ENCODE assay signal across 8 mouse cellular contexts in the genomic region with DNA sequence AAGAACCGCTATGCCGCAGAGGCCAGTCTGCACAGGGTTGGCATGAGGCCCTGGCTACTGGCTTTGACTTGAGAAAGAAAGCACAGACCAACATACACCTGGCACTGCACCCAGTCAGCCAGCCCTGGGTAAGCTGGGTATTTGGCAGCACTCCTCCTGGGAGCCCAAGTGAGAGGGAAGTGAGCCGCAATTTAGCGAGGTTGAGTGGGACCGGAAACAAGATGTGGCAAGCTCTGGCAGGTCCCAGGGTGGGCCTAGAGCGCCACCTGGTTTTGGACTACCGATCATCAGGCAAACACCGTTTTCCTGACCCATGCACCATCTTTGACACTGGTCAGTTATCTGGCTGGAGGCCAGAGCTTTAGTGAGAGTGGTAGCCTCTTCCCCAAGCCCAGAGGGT. TPM values are rescaled to one million over a fixed set of nuclear protein-coding genes. Genes with fewer than 3 reads are reported as not detected.
DNase-seq lines count a peak whose midpoint lies in the region; ATAC-seq and TF ChIP-seq lines count a peak whose summit lies in the region.

No protein-coding gene starts in this region.

- ATAC-seq in forebrain, embryonic 11.5 days (replicated peaks; ENCODE audit: low FRiP score), result peak; percentile 24; the same call in 1 of the 2 replicates
- ATAC-seq in lung, postnatal 0 days, result peak; percentile 88

- H3K9ac ChIP-seq in ES-E14 (ENCODE audit: insufficient read depth, low read depth, low read length, poor library complexity, severe bottlenecking), result peak overlapping the region; percentile 56; the same call in 1 of the 2 replicates
- H3K9ac ChIP-seq in forebrain, embryonic 11.5 days (ENCODE audit: low read length), result no peak overlapping the region
- H3K9ac ChIP-seq in lung, postnatal 0 days (replicated peaks; ENCODE audit: low read depth), result no peak overlapping the region

- H3K27ac ChIP-seq in ES-E14 (ENCODE audit: insufficient read depth, low read depth, low read length, poor library complexity, severe bottlenecking), result no peak overlapping the region
- H3K27ac ChIP-seq in bone marrow macrophage, adult 2 months (ENCODE audit: insufficient read depth, low read depth, low read length), result no peak overlapping the region
- no peak overlapping the region for H3K27ac ChIP-seq in forebrain, embryonic 11.5 days (ENCODE audit: low read depth, low read length)
- no peak overlapping the region for H3K27ac ChIP-seq in lung, postnatal 0 days (ENCODE audit: low read length)

- no peak for TF ChIP-seq EP300 in lung, postnatal 0 days (IDR thresholded peaks at IDR 0.05)

- peak overlapping the region; percentile 59 for H3K4me3 ChIP-seq in ES-E14 (ENCODE audit: insufficient read depth in 1 of 2, low read depth in 1 of 2, low read length in 2 of 2, poor library complexity in 1 of 2, severe bottlenecking in 1 of 2)
- H3K4me3 ChIP-seq in bone marrow macrophage, adult 2 months (ENCODE audit: insufficient read depth, low read length), result no peak overlapping the region
- H3K4me3 ChIP-seq in forebrain, embryonic 11.5 days (ENCODE audit: low read depth, low read length), result no peak overlapping the region
- no peak overlapping the region for H3K4me3 ChIP-seq in lung, postnatal 0 days (ENCODE audit: low read depth, low read length)

- peaks cover 0 to 13% of the 10 kb centered on the region in 2 experiments; a peak in 2 of 4 replicates for H3K4me1 ChIP-seq in ES-E14 (ENCODE audit: control insufficient read depth in 2 of 2, insufficient read depth in 2 of 2, low read length in 2 of 2, poor library complexity in 1 of 2)
- peaks cover 5% of the 10 kb centered on the region for H3K4me1 ChIP-seq in bone marrow macrophage, adult 2 months (ENCODE audit: control insufficient read depth, insufficient read depth, low read length)
- H3K4me1 ChIP-seq in forebrain, embryonic 11.5 days (replicated peaks; ENCODE audit: control insufficient read depth, insufficient read depth, low read length), result no peaks in the 10 kb centered on the region
- no peaks in the 10 kb centered on the region for H3K4me1 ChIP-seq in lung, postnatal 0 days (ENCODE audit: insufficient read depth, low read depth, low read length)

- 0 out of 2 replicates have a peak, but pooled peaks have one; percentile 1 for TF ChIP-seq POLR2A in bone marrow macrophage, adult 2 months (IDR thresholded peaks at IDR 0.05; ENCODE audit: borderline replicate concordance, low read depth, low read length)

- 39% methylated on average over 8 of the region's 8 CpGs for WGBS in forebrain, embryonic 11.5 days
- WGBS in lung, postnatal 0 days, result 18% methylated on average over 8 of the region's 8 CpGs

- H3K27me3 ChIP-seq in forebrain, embryonic 11.5 days (ENCODE audit: control insufficient read depth, insufficient read depth, low read length), result no peaks in the 10 kb centered on the region
- no peaks in the 10 kb centered on the region for H3K27me3 ChIP-seq in lung, postnatal 0 days (replicated peaks; ENCODE audit: insufficient read depth, low read length)

- no peak overlapping the region for H3K4me2 ChIP-seq in forebrain, embryonic 11.5 days (ENCODE audit: low read depth, low read length, severe bottlenecking)
- H3K4me2 ChIP-seq in lung, postnatal 0 days (replicated peaks; ENCODE audit: low read depth, low read length), result no peak overlapping the region

- no peaks in the 10 kb centered on the region for H3K36me3 ChIP-seq in ES-E14 (ENCODE audit: control insufficient read depth, insufficient read depth, low read length, poor library complexity, severe bottlenecking)
- no peaks in the 10 kb centered on the region for H3K36me3 ChIP-seq in forebrain, embryonic 11.5 days (ENCODE audit: control insufficient read depth, insufficient read depth, low read length)
- H3K36me3 ChIP-seq in lung, postnatal 0 days (ENCODE audit: insufficient read depth, low read length), result no peaks in the 10 kb centered on the region

- H3K9me3 ChIP-seq in ES-E14 (ENCODE audit: control insufficient read depth, insufficient read depth, low read depth, low read length), result no peaks in the 10 kb centered on the region
- no peaks in the 10 kb centered on the region for H3K9me3 ChIP-seq in forebrain, embryonic 11.5 days (ENCODE audit: control insufficient read depth, low read length)
- H3K9me3 ChIP-seq in lung, postnatal 0 days (ENCODE audit: low read length), result no peaks in the 10 kb centered on the region

- peak; percentile 40; the same call in 1 of the 2 replicates for TF ChIP-seq CTCF in bone marrow macrophage, adult 2 months (IDR thresholded peaks at IDR 0.05; ENCODE audit: low read depth, low read length)
- peak; percentile 91 for TF ChIP-seq CTCF in lung, postnatal 0 days (IDR thresholded peaks at IDR 0.05)

- DNase-seq in ES-E14 (ENCODE audit: low read depth, low spot score), result peak; percentile 59
- peak; percentile 70 for DNase-seq in forebrain, embryonic 11.5 days (ENCODE audit: low spot score)
- peak; percentile 13 for DNase-seq in heart, postnatal 25 days (ENCODE audit: low spot score)
- peak; percentile 40 for DNase-seq in layer of hippocampus, adult 9-11 months
- peak; percentile 91 for DNase-seq in lung, postnatal 0 days (ENCODE audit: low spot score)
- peak; percentile 15 for DNase-seq in ovary, adult 18-20 months (ENCODE audit: low spot score)
- peak; percentile 88 for DNase-seq in thymus, postnatal 4 days

- intact Hi-C loops in heart, postnatal 25 days (cut with DNase I), result loop anchor here (1.0 to 10.0 kb wide), 4 partner anchors 39 to 607 kb away; a partner anchor contains a TSS

- in situ Hi-C loops in ES-E14 (cut with MboI; ENCODE audit: low sequenced_read_pairs in 2 of 2, unreplicated experiment in 2 of 2), result loop anchor here (5.0 to 25.0 kb wide), 2 partner anchors 154 to 431 kb away; no protein-coding TSS in a partner anchor

TF ChIP-seq in ES-E14, 5 proteins besides CTCF, POLR2A, EP300 and RAD21:
- TF ChIP-seq ZC3H11A (IDR thresholded peaks at IDR 0.05; ENCODE audit: borderline replicate concordance, low read depth, low read length) (peak; percentile 77; the same call in 1 of the 2 replicates), ZNF384 (IDR thresholded peaks at IDR 0.05; ENCODE audit: low read depth, low read length) (no peak)
TF ChIP-seq in ES-E14: peak in this region for 1.

RNA-seq across cellular contexts. Expression of a gene that starts 38.7 kb away (rescaled TPM):
- total RNA-seq in ES-E14 (2012; rRNA removed), result 240 and 389 TPM in 2 replicates
- polyA plus RNA-seq in bone marrow macrophage, adult 2 months (2012; ENCODE audit: insufficient read depth, insufficient read length, missing spikeins), result 52.1 and 54.3 TPM in 2 replicates
- polyA plus RNA-seq in forebrain, embryonic 11.5 days (2014; fragmentation: Nextera tagmentation; extraction: Ambion mirVana), result 199 and 211 TPM in 2 replicates
- total RNA-seq in heart, postnatal 25 days (2021), result 10 to 100 TPM; 21.9 to 22.0 TPM
- polyA plus RNA-seq in lung, postnatal 0 days (2015; fragmentation: Nextera tagmentation; extraction: Ambion mirVana), result 51.7 and 54.3 TPM in 2 replicates

Comparison
In these comparisons a context has a peak if more than half of its experiments do, and no peak if none do; other contexts are left out.
1. DNase-seq: peak in every context shown above with its lines; median percentile 91 in lung, postnatal 0 days; 88 in thymus, postnatal 4 days; 70 in forebrain, embryonic 11.5 days; 59 in ES-E14; 40 in layer of hippocampus, adult 9-11 months; 15 in ovary, adult 18-20 months; 13 in heart, postnatal 25 days.
2. H3K4me3 ChIP-seq: peak in ES-E14 (2 of 2); none in bone marrow macrophage, adult 2 months (single experiment), forebrain, embryonic 11.5 days (single experiment) and lung, postnatal 0 days (single experiment).